Mouse (Mus musculus): ENCODE measurements around the gene Preb. TPM values are rescaled to one million over a fixed set of nuclear protein-coding genes. Genes with fewer than 3 reads are reported as not detected.

The Preb gene
- total and polyA plus RNA-seq, 2 experiments from 2014 or later: 49.6 to 106 TPM

DNA sequence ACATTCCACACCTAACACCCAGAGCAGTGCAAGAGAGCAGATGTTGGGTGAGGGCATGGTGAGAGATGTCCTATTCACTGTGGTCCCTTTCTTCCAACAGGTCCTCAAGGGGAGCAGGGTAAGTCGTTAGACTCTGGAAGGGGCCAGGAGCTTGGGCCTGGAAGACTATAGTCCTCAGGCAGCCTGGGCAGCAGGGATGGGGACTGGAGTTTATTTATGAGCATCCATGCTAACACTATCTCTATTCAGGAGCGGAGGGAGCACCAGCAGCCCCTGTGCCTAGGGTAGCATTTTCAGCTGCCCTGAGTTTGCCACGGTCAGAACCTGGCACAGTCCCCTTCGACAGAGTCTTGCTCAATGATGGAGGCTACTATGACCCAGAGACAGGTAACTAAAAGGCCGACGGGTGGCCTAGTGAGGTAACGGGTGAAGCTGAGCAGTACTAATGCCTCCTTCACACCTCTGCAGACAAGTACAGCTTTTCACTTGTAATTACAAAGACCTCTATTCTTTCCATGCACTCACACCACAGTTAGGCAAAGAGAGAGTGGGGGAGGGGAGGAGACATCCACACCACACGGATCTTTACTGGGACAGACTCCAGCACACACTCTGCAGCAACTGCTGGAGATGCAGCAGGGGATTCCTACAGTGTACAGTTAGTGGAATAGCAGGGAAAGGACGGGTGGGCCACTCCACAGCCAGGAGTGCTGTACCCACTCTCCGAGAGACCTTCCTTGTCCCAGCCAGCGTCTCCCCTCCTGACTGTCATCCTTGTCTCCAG, 40.1 kb downstream of the Preb start:
- H3K4me1 ChIP-seq (ENCODE audit: insufficient read depth, low read length): peaks cover 14% of the 10 kb centered on the region
- no peak for ATAC-seq
- H3K4me2 ChIP-seq (ENCODE audit: low read depth, low read length): 0 out of 2 replicates have a peak overlapping the region, but pooled peaks have one; percentile 5

DNA sequence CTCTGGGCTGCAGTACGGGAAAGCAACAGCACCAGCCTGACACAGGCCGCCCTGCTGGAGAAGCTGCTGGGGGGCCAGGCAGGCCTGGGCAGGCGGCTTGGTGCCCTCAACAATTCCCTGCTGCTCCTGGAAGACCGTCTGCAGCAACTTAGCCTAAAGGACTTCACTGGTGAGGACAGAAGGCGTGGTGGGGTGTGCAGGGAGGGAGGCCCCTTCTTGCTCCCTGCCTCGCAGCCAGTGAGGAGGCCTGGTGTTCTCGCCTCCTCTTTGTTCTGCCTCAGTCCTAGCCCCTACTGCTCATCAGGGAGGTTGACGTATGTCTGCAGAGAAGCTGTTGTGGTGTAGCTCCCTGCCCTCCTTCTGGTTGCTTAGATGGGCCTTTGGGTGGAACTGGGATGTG, 41.5 kb downstream of the Preb start:
- Histone ChIP-seq H3K9me3 (ENCODE audit: low read length) (no peaks in the 10 kb centered on the region), H3K36me3 (ENCODE audit: insufficient read depth, low read length) (no peaks in the 10 kb centered on the region), H3K9ac (replicated peaks; ENCODE audit: low read length) (no peak overlapping the region), H3K27me3 (ENCODE audit: insufficient read depth, low read length) (no peaks in the 10 kb centered on the region), H3K4me3 (ENCODE audit: low read length) (no peak overlapping the region), H3K4me1 (ENCODE audit: insufficient read depth, low read length) (peaks cover 14% of the 10 kb centered on the region), H3K27ac (no peak overlapping the region), H3K4me2 (ENCODE audit: low read depth, low read length) (no peak overlapping the region)
- TF ChIP-seq CTCF (IDR thresholded peaks at IDR 0.05; ENCODE audit: low read depth): no peak
- DNase-seq (ENCODE audit: low spot score) (no peak), ATAC-seq (no peak)
- 85% methylated on average over 8 of the region's 8 CpGs for WGBS

More for the DNA sequence above, 40.1 kb downstream of the Preb start:
- H3K27me3 ChIP-seq (ENCODE audit: insufficient read depth, low read length): no peaks in the 10 kb centered on the region
- WGBS: 65% methylated on average over 11 of the region's 11 CpGs
- DNase-seq (ENCODE audit: low spot score): no peak
- TF ChIP-seq CTCF (IDR thresholded peaks at IDR 0.05; ENCODE audit: low read depth): no peak
- H3K9me3 ChIP-seq (ENCODE audit: low read length): no peaks in the 10 kb centered on the region
- no peak overlapping the region for H3K9ac ChIP-seq (replicated peaks; ENCODE audit: low read length)
- no peak overlapping the region for H3K4me3 ChIP-seq (ENCODE audit: low read length)
- no peak overlapping the region for H3K27ac ChIP-seq
- H3K36me3 ChIP-seq (ENCODE audit: insufficient read depth, low read length): no peaks in the 10 kb centered on the region

DNA sequence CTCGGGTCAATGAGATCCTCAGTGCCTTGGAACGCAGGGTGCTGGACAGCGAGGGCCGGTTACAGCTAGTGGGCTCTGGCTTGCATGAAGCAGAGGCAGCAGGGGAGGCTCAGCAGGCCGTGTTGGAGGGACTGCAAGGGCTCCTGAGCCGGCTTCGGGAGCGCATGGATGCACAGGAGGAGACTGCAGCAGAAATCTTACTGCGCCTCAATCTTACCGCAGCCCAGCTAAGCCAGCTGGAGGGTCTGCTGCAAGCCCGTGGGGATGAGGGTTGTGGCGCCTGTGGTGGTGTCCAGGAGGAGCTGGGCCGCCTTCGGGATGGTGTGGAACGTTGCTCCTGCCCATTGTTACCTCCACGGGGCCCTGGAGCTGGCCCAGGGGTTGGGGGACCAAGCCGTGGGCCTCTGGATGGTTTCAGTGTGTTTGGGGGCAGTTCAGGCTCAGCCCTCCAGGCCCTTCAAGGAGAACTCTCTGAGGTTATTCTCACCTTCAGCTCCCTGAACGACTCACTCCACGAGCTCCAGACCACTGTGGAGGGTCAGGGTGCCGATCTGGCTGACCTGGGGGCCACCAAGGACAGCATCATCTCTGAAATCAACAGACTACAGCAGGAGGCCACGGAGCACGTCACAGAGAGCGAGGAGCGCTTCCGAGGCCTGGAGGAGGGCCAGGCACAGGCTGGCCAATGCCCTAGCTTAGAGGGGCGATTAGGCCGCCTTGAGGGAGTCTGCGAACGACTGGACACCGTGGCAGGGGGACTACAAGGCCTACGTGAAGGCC, 42.1 kb downstream of the Preb start:
- H3K4me1 ChIP-seq (ENCODE audit: insufficient read depth, low read length): peaks cover 14% of the 10 kb centered on the region
- no peaks in the 10 kb centered on the region for H3K27me3 ChIP-seq (ENCODE audit: insufficient read depth, low read length)
- ATAC-seq (no peak), DNase-seq (ENCODE audit: low spot score) (no peak)
- WGBS: 83% methylated on average over 31 of the region's 31 CpGs
- H3K9ac ChIP-seq (replicated peaks; ENCODE audit: low read length): no peak overlapping the region
- no peak overlapping the region for H3K4me2 ChIP-seq (ENCODE audit: low read depth, low read length)
- H3K27ac ChIP-seq: no peak overlapping the region
- no peak for TF ChIP-seq CTCF (IDR thresholded peaks at IDR 0.05; ENCODE audit: low read depth)
- H3K9me3 ChIP-seq (ENCODE audit: low read length): no peaks in the 10 kb centered on the region
- no peak overlapping the region for H3K4me3 ChIP-seq (ENCODE audit: low read length)
- no peaks in the 10 kb centered on the region for H3K36me3 ChIP-seq (ENCODE audit: insufficient read depth, low read length)

DNA sequence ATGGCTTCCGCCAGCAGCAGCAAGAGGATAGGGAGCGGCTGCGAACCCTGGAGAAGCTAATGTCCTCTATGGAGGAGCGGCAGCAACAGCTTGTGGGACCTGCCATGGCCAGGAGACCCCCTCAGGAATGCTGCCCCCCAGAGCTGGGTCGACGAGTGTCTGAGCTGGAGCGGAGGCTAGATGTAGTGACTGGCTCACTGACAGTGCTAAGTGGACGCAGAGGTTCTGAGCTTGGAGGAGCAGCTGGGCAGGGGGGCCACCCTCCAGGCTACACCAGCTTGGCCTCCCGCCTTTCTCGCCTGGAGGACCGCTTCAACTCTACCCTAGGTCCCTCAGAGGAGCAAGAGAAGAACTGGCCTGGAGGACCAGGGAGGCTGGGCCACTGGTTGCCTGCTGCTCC, 42.8 kb downstream of the Preb start:
- no peak overlapping the region for H3K9ac ChIP-seq (replicated peaks; ENCODE audit: low read length)
- ATAC-seq (no peak), DNase-seq (ENCODE audit: low spot score) (no peak)
- no peaks in the 10 kb centered on the region for H3K27me3 ChIP-seq (ENCODE audit: insufficient read depth, low read length)
- WGBS: 89% methylated on average over 11 of the region's 11 CpGs
- H3K36me3 ChIP-seq (ENCODE audit: insufficient read depth, low read length): no peaks in the 10 kb centered on the region
- no peak for TF ChIP-seq CTCF (IDR thresholded peaks at IDR 0.05; ENCODE audit: low read depth)
- H3K4me3 ChIP-seq (ENCODE audit: low read length): no peak overlapping the region
- no peaks in the 10 kb centered on the region for H3K9me3 ChIP-seq (ENCODE audit: low read length)
- no peak overlapping the region for H3K27ac ChIP-seq
- peaks cover 8% of the 10 kb centered on the region for H3K4me1 ChIP-seq (ENCODE audit: insufficient read depth, low read length)
- no peak overlapping the region for H3K4me2 ChIP-seq (ENCODE audit: low read depth, low read length)

DNA sequence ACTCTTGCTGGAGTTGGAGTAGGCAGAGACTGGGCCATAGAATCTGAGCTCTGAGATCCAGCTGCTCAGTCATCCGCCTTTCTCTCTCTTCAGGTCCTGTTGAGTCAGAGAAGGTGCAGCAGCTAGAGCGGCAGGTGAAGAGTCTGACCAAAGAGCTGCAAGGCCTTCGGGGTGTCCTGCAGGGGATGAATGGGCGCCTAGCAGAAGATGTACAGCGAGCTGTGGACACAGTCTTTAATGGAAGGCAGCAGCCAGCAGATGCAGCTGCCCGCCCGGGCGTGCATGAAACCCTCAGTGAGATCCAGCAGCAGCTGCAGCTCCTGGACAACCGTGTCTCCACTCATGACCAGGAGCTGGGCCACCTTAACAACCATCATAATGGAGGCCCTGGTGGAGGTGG, 43.3 kb downstream of the Preb start:
- H3K36me3 ChIP-seq (ENCODE audit: insufficient read depth, low read length): no peaks in the 10 kb centered on the region
- no peaks in the 10 kb centered on the region for H3K9me3 ChIP-seq (ENCODE audit: low read length)
- H3K27me3 ChIP-seq (ENCODE audit: insufficient read depth, low read length): no peaks in the 10 kb centered on the region
- no peak overlapping the region for H3K9ac ChIP-seq (replicated peaks; ENCODE audit: low read length)
- TF ChIP-seq CTCF (IDR thresholded peaks at IDR 0.05; ENCODE audit: low read depth): no peak
- peaks cover 6% of the 10 kb centered on the region for H3K4me1 ChIP-seq (ENCODE audit: insufficient read depth, low read length)
- ATAC-seq: no peak
- no peak overlapping the region for H3K4me3 ChIP-seq (ENCODE audit: low read length)
- no peak overlapping the region for H3K27ac ChIP-seq
- WGBS: 92% methylated on average over 9 of the region's 9 CpGs
- no peak overlapping the region for H3K4me2 ChIP-seq (ENCODE audit: low read depth, low read length)
- DNase-seq (ENCODE audit: low spot score): no peak

DNA sequence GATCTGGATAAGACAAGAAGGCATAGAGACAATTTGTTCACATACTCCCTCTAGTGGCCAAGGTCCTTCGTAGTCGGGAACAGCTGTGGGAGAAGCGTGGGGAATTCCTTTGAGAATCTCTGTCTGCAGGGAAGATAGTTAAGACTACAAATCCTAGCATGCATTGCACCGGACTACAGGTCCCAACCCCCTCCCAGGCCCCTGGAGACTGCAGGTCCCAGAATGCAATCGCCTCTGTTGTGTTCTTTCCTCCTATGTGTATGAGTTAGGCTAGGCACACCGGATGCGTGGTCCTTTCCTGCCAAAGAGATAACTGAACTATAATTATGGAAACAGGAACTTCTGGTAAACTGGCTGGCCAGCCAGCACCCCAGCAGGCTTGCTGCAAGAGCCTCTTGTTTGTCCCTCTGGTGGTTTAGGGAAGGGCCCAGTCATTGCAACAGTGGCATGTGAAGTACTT, 44.2 kb downstream of the Preb start:
- H3K9me3 ChIP-seq (ENCODE audit: low read length): no peaks in the 10 kb centered on the region
- peak; percentile 78 for TF ChIP-seq CTCF (IDR thresholded peaks at IDR 0.05; ENCODE audit: low read depth)
- H3K27ac ChIP-seq: peak overlapping the region; percentile 33
- WGBS: 2% methylated on average over 7 of the region's 7 CpGs
- no peaks in the 10 kb centered on the region for H3K36me3 ChIP-seq (ENCODE audit: insufficient read depth, low read length)
- DNase-seq (ENCODE audit: low spot score) (peak; percentile 97), ATAC-seq (peak; percentile 90)
- 0 out of 2 replicates have a peak overlapping the region, but pooled peaks have one; percentile 23 for H3K4me2 ChIP-seq (ENCODE audit: low read depth, low read length)
- H3K27me3 ChIP-seq (ENCODE audit: insufficient read depth, low read length): no peaks in the 10 kb centered on the region
- no peak overlapping the region for H3K9ac ChIP-seq (replicated peaks; ENCODE audit: low read length)
- H3K4me3 ChIP-seq (ENCODE audit: low read length): no peak overlapping the region
- H3K4me1 ChIP-seq (ENCODE audit: insufficient read depth, low read length): peaks cover 6% of the 10 kb centered on the region
